Mouse (Mus musculus) intestine, embryonic 15.5 days (tissue): ENCODE measurements around the gene Hist2h2aa2. TPM values are rescaled to one million over a fixed set of nuclear protein-coding genes. Genes with fewer than 3 reads are reported as not detected.

ENCODE experiments used
- ATAC-seq: fragments of 200-750 bp; cut with Nextera tagmentation; 2 replicates; pipeline ENCODE4 v1.8.0; 2017; ENCODE audit warnings: moderate TSS enrichment, moderate library complexity
- H3K27ac ChIP-seq: fragments of 300-500 bp; sonication (generic); 2 replicates; pipeline ENCODE4 v1.5.1; 2015; ENCODE audit warnings: mild to moderate bottlenecking, inconsistent platforms
- H3K27me3 ChIP-seq: fragments of 300-500 bp; sonication (generic); replicated peaks from 2 replicates; pipeline ENCODE4 v1.6.1; 2015; ENCODE audit warnings: inconsistent platforms
- H3K36me3 ChIP-seq: fragments of 300-500 bp; sonication (generic); 2 replicates; pipeline ENCODE4 v1.6.1; 2015; ENCODE audit warnings: inconsistent platforms
- H3K4me1 ChIP-seq: fragments of 300-500 bp; sonication (generic); replicated peaks from 2 replicates; pipeline ENCODE4 v1.6.1; 2015; ENCODE audit warnings: inconsistent platforms
- H3K4me2 ChIP-seq: fragments of 300-500 bp; sonication (generic); replicated peaks from 2 replicates; pipeline ENCODE4 v1.6.1; 2015; ENCODE audit warnings: mild to moderate bottlenecking, inconsistent platforms
- H3K4me3 ChIP-seq: fragments of 300-500 bp; sonication (generic); replicated peaks from 2 replicates; pipeline ENCODE4 v1.5.1; 2015; ENCODE audit warnings: inconsistent platforms
- H3K9ac ChIP-seq: fragments of 300-500 bp; sonication (generic); 2 replicates; pipeline ENCODE4 v1.6.1; 2015; ENCODE audit warnings: inconsistent platforms
- H3K9me3 ChIP-seq: fragments of 300-500 bp; sonication (generic); 2 replicates; pipeline ENCODE4 v1.6.1; 2016; ENCODE audit warnings: inconsistent platforms
- WGBS: fragments of 180-500 bp; shearing (Covaris S2); methylation state at CpG from one replicate; pipeline ENCODE4 v1.1.7; 2015; 5-methylcytosine and 5-hydroxymethylcytosine counted together
- polyA plus RNA-seq: library from polyadenylated mRNA; unstranded; fragments of >200 nt; fragmentation: Nextera tagmentation; extraction: Ambion mirVana; gene quantifications from 2 replicates; pipeline ENCODE4 v1.2.1, GENCODE M21; 2015

Hist2h2aa2 gene
- polyA plus RNA-seq, 1 experiment from 2014 or later = 39.6 TPM

GRCm38 (mm10) chr3:96268051-96268775 is 28.1 kb upstream of the Hist2h2aa2 start, which contains the start of gene Hist2h3b:
Gene Hist2h3b, plus strand, starts transcription at chr3:96268654.
- Histone ChIP-seq H3K27ac (peak within 1 kb of the TSS; percentile 95), H3K9me3 (no peaks in the 10 kb centered on the region), H3K27me3 (no peaks in the 10 kb centered on the region), H3K4me3 (peak within 1 kb of the TSS; percentile 40), H3K9ac (peak within 1 kb of the TSS; percentile 49), H3K4me1 (peaks cover 11% of the 10 kb centered on the region), H3K36me3 (no peaks in the 10 kb centered on the region), H3K4me2 (peak within 1 kb of the TSS; percentile 79)
- WGBS = 15% methylated on average over 29 of the region's 30 CpGs
- ATAC-seq = peak; percentile 73

- Histone ChIP-seq H3K4me2 (peak overlapping the region; percentile 51; the same call in 1 of the 2 replicates), H3K27ac (peak overlapping the region; percentile 83; the same call in 1 of the 2 replicates), H3K4me1 (peaks cover 11% of the 10 kb centered on the region), H3K27me3 (no peaks in the 10 kb centered on the region), H3K4me3 (no peak overlapping the region), H3K9me3 (no peaks in the 10 kb centered on the region), H3K9ac (no peak overlapping the region; the same call in 1 of the 2 replicates), H3K36me3 (no peaks in the 10 kb centered on the region)
- ATAC-seq = no peak
- 77% methylated on average over 4 of the region's 4 CpGs for WGBS
Observed at GRCm38 (mm10) chr3:96267541-96267940, 27.5 kb upstream of the Hist2h2aa2 start.

GRCm38 (mm10) chr3:96266132-96266710 is 26.1 kb upstream of the Hist2h2aa2 start:
- Histone ChIP-seq H3K4me2 (no peak overlapping the region), H3K4me1 (peaks cover 17% of the 10 kb centered on the region), H3K9me3 (no peaks in the 10 kb centered on the region), H3K27ac (no peak overlapping the region), H3K36me3 (no peaks in the 10 kb centered on the region), H3K4me3 (no peak overlapping the region), H3K27me3 (no peaks in the 10 kb centered on the region), H3K9ac (no peak overlapping the region)
- WGBS = 88% methylated on average over 8 of the region's 8 CpGs
- no peak for ATAC-seq

GRCm38 (mm10) chr3:96264404-96264949 is 24.4 kb upstream of the Hist2h2aa2 start:
- H3K9me3 ChIP-seq = no peaks in the 10 kb centered on the region
- H3K9ac ChIP-seq = peak overlapping the region; percentile 59
- peak overlapping the region; percentile 72 for H3K4me2 ChIP-seq
- no peaks in the 10 kb centered on the region for H3K36me3 ChIP-seq
- peak overlapping the region; percentile 94 for H3K27ac ChIP-seq
- no peaks in the 10 kb centered on the region for H3K27me3 ChIP-seq
- peaks cover 17% of the 10 kb centered on the region for H3K4me1 ChIP-seq
- 73% methylated on average over 7 of the region's 7 CpGs for WGBS
- 0 out of 2 replicates have a peak overlapping the region, but pooled peaks have one; percentile 53 for H3K4me3 ChIP-seq
- no peak for ATAC-seq

GRCm38 (mm10) chr3:96263558-96264403 is 23.7 kb upstream of the Hist2h2aa2 start:
- no peaks in the 10 kb centered on the region for H3K27me3 ChIP-seq
- H3K9ac ChIP-seq = peak overlapping the region; percentile 59
- peak overlapping the region; percentile 94 for H3K27ac ChIP-seq
- H3K4me1 ChIP-seq = peaks cover 17% of the 10 kb centered on the region
- H3K9me3 ChIP-seq = no peaks in the 10 kb centered on the region
- ATAC-seq = peak; percentile 45
- H3K4me2 ChIP-seq = peak overlapping the region; percentile 72
- no peaks in the 10 kb centered on the region for H3K36me3 ChIP-seq
- peak overlapping the region; percentile 53 for H3K4me3 ChIP-seq
- WGBS = 5% methylated on average over 27 of the region's 27 CpGs

- peak; percentile 91 for ATAC-seq
- Histone ChIP-seq H3K27me3 (no peaks in the 10 kb centered on the region), H3K36me3 (no peaks in the 10 kb centered on the region), H3K4me2 (peak within 1 kb of the TSS; percentile 72), H3K27ac (peak within 1 kb of the TSS; percentile 99), H3K4me1 (peaks cover 17% of the 10 kb centered on the region), H3K9me3 (no peaks in the 10 kb centered on the region), H3K4me3 (peak within 1 kb of the TSS; percentile 53), H3K9ac (peak within 1 kb of the TSS; percentile 68)
- WGBS = under 1% methylated on average over 40 of the region's 40 CpGs
Observed at GRCm38 (mm10) chr3:96262979-96263550, 23.0 kb upstream of the Hist2h2aa2 start, which contains the start of gene Hist2h4. Gene Hist2h4, minus strand, starts transcription at chr3:96263311.

- peak overlapping the region; percentile 68 for H3K9ac ChIP-seq
- peak; percentile 85 for ATAC-seq
- H3K4me2 ChIP-seq = peak overlapping the region; percentile 72
- H3K27ac ChIP-seq = peak overlapping the region; percentile 99
- under 1% methylated on average over 19 of the region's 19 CpGs for WGBS
- H3K9me3 ChIP-seq = no peaks in the 10 kb centered on the region
- no peaks in the 10 kb centered on the region for H3K27me3 ChIP-seq
- no peaks in the 10 kb centered on the region for H3K36me3 ChIP-seq
- peak overlapping the region; percentile 53 for H3K4me3 ChIP-seq
- peaks cover 13% of the 10 kb centered on the region for H3K4me1 ChIP-seq
Observed at GRCm38 (mm10) chr3:96262216-96262875, 22.3 kb upstream of the Hist2h2aa2 start.

- Histone ChIP-seq H3K27ac (peak overlapping the region; percentile 99), H3K9me3 (no peaks in the 10 kb centered on the region), H3K9ac (no peak overlapping the region; the same call in 1 of the 2 replicates), H3K4me3 (peak overlapping the region; percentile 53), H3K27me3 (no peaks in the 10 kb centered on the region), H3K4me1 (peaks cover 14% of the 10 kb centered on the region), H3K4me2 (peak overlapping the region; percentile 72), H3K36me3 (no peaks in the 10 kb centered on the region)
- 58% methylated on average over 3 of the region's 3 CpGs for WGBS
- no peak for ATAC-seq
Observed at GRCm38 (mm10) chr3:96261623-96262022, 21.5 kb upstream of the Hist2h2aa2 start.

GRCm38 (mm10) chr3:96260220-96260619 is 20.1 kb upstream of the Hist2h2aa2 start:
- WGBS = 88% methylated on average over 5 of the region's 5 CpGs
- H3K4me3 ChIP-seq = no peak overlapping the region
- no peak overlapping the region for H3K27ac ChIP-seq
- H3K9ac ChIP-seq = no peak overlapping the region
- peaks cover 16% of the 10 kb centered on the region for H3K4me1 ChIP-seq
- no peaks in the 10 kb centered on the region for H3K27me3 ChIP-seq
- H3K9me3 ChIP-seq = no peaks in the 10 kb centered on the region
- ATAC-seq = no peak
- no peaks in the 10 kb centered on the region for H3K36me3 ChIP-seq
- no peak overlapping the region for H3K4me2 ChIP-seq

- no peak overlapping the region for H3K4me2 ChIP-seq
- H3K27ac ChIP-seq = no peak overlapping the region
- peaks cover 10% of the 10 kb centered on the region; the same call in 1 of the 2 replicates for H3K4me1 ChIP-seq
- H3K36me3 ChIP-seq = no peaks in the 10 kb centered on the region
- no peak for ATAC-seq
- H3K27me3 ChIP-seq = no peaks in the 10 kb centered on the region
- no peak overlapping the region for H3K9ac ChIP-seq
- H3K4me3 ChIP-seq = no peak overlapping the region
- H3K9me3 ChIP-seq = no peaks in the 10 kb centered on the region
- WGBS = 72% methylated on average over 3 of the region's 3 CpGs
Observed at GRCm38 (mm10) chr3:96257190-96257589, 17.1 kb upstream of the Hist2h2aa2 start.
